Mouse (Mus musculus) layer of hippocampus, adult 9-10 months (tissue): Measurements from ENCODE around the gene Fnbp1l.

Experiments used
- DNase-seq: peaks from one replicate; pipeline ENCODE4 v3.0.0; 2022; ENCODE audit warnings: low spot score

Fnbp1l gene

DNA sequence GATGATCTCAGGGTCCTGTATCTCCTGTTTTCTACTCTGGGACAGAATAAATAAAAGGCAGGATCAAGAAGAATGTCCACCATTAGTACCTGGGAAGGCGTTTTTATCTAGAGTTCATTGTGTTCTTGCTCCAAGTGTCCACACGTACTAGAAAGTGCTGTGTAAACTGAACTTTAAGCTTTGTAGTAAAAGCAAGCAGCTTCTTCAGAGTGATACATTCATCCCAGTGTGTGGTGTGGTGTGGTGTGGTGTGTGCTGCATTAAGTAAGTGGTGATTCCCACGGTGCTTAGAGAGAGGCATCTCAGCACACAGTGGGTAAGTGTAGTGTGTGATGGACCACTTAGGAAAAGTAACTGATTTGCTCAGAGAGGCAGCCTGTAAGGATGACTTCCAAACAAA, 91.0 kb downstream of the Fnbp1l start:
- DNase-seq, result no peak

DNA sequence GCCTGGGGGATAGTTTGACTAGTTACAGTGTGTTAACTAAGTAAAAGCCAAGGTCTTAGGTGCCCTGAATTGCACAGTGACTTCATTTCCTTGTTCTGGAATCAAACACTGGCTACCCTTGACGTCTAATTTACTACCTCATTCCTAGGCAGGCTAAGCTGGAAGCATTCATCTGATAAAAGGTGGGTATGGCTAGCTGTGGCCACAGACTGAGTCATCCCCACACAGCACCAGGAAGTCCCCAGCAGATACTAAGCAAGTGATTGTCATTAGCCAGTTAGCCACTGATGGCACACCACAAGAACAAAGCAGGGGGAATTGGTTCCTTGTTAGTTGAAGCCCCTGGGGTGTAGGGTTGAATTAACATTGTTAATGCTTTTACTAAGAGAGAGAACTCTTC, 98.2 kb downstream of the Fnbp1l start:
- no peak for DNase-seq

DNA sequence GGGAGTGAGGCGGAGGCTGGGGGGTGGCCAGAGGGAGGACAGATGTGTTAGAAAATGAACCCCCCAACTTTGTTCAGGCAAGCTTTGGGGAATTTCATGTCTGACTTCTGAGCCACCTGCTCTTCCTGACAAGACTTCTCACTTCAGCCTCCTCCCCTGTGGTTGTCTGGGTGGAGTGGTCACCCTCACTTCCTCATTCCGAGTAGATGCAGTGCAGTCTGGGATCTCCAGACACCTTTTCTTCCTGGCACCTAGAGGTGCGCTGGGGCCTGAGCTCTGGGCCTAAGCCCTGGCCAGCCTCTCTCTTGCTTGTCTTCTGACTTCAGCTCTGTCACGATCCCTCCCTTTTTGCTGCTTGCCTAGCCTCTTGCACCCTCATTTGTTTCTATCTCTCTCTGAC, 98.6 kb downstream of the Fnbp1l start:
- DNase-seq, result no peak

DNA sequence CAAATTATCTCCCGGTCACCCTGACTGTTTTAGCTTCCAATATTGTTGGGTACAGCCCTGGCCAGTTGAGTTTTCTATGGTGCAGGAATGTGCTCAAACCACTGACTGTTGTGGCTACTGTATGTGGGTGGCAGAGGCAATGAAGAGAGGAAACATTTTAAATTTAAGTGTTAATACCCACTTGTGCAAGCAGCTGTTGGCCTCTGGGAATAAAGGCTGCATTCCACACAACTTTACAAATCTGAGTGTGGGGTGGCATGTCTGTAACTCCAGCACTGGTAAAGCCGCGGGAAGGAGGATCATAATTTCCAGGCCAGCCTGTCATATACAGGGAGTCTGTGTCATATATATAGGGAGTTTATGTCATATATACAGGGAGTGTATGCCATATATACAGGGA, 99.2 kb downstream of the Fnbp1l start:
- DNase-seq, result no peak

GRCm38 (mm10) chr3:122519082-122519481, 100.4 kb downstream of the Fnbp1l start:
- DNase-seq, result no peak

- DNase-seq, result no peak
Observed at GRCm38 (mm10) chr3:122518231-122518736, 101.2 kb downstream of the Fnbp1l start.

DNA sequence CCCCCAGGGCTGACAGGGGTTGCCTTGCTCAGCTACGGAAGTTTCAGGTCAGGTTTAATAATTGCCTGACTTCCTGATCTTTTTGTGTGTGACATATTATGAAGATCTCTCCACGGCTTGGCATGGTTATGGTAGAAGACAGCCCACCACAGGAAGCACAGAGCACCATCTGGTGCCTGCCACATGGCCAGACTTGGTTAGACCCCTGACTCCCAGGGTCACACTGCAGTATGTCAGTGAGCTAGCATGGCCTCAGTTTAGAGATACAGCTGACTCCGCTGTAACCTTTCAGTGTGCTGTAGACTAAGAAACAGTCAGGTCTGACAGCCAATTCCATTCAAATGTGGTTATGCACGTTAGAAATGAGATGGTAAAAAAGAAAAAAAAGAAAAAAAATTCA, 101.8 kb downstream of the Fnbp1l start:
- DNase-seq, result no peak

- no peak for DNase-seq
Observed at GRCm38 (mm10) chr3:122516327-122516695, 103.2 kb downstream of the Fnbp1l start.

- DNase-seq, result no peak
Observed at GRCm38 (mm10) chr3:122515568-122516326, 103.8 kb downstream of the Fnbp1l start.

DNA sequence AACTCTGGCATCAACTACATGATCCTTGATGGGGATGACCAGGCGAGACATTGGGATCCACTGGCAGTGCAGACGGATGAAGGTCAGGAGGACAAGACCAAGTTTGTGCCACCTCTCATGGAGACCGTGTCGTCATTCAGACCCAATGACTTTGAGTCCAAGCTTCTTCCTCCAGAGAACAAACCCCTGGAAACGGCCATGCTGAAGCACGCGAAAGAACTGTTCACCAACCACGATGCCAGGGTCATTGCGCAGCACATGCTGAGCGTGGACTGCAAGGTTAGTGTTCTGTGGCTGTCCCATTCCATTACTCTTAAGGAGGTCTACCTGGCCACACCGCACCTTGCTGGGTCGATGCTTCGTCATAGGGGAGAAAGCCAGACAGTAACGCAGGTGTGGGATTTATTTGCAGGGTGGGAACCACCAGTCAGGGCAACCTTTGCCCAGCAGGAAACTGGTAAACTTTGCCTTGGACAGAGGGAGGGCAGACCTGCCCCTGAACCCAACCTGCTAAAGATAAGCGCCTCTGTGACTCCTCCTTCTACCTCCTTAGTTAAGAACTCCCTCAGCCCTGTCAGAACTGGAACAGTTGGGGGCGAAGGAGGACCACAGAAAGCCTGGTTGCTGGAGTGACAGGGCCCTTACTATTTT, 106.7 kb downstream of the Fnbp1l start:
- DNase-seq, result no peak

- no peak for DNase-seq
Observed at GRCm38 (mm10) chr3:122511721-122512619, 107.5 kb downstream of the Fnbp1l start.

DNA sequence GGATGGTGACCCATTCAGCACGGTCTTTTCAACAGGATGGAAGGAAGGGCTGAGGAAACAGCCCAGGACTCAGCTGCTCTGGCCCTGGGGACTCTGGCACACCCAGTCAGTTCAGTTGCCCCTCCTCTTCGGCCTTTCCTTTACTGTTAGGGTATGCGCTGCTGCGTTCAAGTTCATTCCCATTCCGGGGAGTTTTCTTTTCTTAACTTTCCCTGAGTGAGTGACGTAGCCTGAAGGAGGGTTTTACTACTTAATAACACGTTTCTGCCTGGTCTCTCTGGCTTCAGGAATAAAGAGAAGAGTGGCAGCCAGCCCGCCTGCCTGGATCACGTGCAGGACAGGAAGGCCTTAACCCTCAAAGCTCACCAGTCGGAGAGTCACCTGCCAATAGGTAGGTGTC, 108.6 kb downstream of the Fnbp1l start:
- DNase-seq, result no peak

DNA sequence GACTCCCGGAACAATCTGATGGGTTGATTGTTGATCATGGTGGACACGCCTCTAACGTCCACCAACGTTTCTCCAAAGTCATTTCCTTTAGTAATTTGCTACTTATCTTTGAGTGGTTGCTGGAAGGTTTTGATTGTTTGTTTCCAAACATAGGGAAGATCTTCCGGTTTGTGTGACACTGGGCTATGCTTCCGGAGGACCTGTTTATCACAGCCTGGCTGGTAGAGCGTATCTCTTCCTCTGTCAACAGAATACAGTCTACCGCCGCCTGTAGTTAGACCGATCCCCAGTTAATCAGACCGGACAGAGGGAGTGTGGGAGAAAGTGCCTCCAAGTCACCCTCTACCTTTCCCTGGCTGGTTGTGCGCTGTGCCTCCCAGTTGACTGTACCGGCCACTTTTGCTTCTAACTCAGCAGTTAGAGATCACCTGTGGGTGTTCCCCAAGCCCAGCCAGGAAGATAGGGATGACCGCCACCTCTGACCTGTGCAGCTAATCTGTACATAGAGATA, 109.2 kb downstream of the Fnbp1l start:
- DNase-seq, result no peak

GRCm38 (mm10) chr3:122509534-122510239, 109.8 kb downstream of the Fnbp1l start:
- no peak for DNase-seq

DNA sequence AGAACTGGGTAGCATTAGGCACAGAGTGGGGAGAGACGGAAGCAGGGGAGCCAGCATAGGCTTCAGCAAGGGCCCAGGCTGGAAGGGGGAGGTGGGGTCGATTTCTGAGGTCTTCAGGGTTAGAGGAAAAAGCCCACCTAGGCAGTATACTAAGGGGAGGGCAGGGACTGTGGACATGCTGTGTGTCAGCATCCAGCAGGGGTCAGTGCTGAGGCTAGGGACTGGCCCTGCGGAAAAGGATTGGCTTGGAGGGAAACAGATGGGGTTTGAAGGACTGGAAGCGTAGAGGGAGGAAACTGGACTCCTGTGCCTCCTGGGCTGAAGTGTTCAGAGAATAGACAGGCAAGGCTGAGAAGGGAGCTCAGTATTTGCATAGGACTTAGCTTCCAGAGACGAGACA, 110.4 kb downstream of the Fnbp1l start:
- DNase-seq, result no peak

GRCm38 (mm10) chr3:122507826-122508225, 111.7 kb downstream of the Fnbp1l start:
- no peak for DNase-seq

- no peak for DNase-seq
Observed at GRCm38 (mm10) chr3:122506343-122506916, 113.1 kb downstream of the Fnbp1l start.

DNA sequence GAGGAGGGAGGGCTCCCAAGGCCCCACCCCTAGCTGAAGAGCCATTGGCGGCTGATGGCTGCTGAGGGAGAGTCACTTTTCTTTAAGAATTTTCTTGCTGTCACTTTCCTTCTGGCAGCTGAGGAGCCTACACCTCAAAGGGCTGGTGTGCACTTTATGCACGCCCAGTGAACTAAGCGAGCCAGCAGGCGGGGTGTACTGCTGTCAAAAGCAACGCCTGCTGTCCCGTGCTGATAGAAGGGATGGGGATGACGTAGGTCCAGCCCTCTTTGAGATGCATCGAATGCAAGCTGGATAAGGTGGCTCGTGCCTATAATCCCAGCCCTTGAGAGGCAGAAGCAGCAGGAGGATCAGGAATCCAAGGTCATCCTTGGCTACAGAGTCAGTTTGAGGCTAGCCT, 118.6 kb downstream of the Fnbp1l start:
- no peak for DNase-seq

DNA sequence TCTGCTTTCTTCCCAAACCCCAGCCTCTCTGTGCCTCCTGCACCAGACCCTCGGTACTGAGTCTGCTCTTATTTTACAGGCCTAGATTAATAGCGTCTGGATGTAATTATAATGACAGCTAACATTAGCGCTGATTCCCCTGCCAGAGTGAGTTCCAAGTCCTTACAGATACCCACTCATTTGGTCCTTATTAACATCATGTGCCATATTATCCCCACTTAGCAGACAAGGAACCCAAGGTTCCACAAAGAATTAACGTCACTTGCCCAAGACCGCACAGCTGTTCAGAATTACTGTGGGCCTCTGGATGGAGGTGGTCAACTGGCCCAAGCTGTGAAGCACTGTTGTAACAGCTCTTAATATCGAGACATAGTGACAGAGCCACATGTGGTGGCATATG, 119.9 kb downstream of the Fnbp1l start:
- no peak for DNase-seq

GRCm38 (mm10) chr3:122498528-122498927, 121.0 kb downstream of the Fnbp1l start:
- DNase-seq, result no peak

DNA sequence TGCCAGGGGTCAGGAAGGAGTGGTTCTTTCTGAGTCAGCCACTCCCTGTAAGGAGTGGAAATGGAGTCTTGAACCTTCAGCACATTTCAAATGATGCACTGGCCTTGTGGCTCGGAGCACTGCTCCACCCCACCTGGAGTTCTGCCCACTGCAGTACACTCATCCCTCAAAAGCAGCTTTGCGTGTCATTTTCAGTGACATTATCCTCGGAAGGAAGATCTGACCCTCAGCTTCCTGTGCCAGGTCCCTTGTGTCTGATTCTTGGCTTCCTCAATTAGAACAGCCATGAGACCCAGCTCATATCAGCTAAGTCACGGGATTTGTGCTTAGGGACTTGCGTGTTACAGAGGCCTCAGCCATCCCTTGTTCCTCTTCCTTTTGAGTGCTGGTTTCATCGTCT, 121.6 kb downstream of the Fnbp1l start:
- DNase-seq, result no peak
